Mouse (Mus musculus) forebrain, embryonic 15.5 days (tissue): Measurements from ENCODE around the gene Chst3. TPM values are rescaled to one million over a fixed set of nuclear protein-coding genes. Genes with fewer than 3 reads are reported as not detected.
"Not testable (repeated sequence)": the region's sequence is repeated elsewhere in the genome, so short reads cannot be mapped to it uniquely, and the experiment has no call there.

Experiments
- ATAC-seq: fragments of 200-750 bp; cut with Nextera tagmentation; replicated peaks from 2 replicates; pipeline ENCODE4 v1.8.0; 2017; ENCODE audit warnings: mild to moderate bottlenecking, moderate TSS enrichment, moderate library complexity
- H3K27ac ChIP-seq: fragments of 300-500 bp; sonication (generic); replicated peaks from 2 replicates; pipeline ENCODE4 v1.5.1; 2015; ENCODE audit warnings: mild to moderate bottlenecking, inconsistent platforms
- H3K27me3 ChIP-seq: fragments of 300-500 bp; sonication (generic); 2 replicates; pipeline ENCODE4 v1.6.1; 2015; ENCODE audit warnings: inconsistent platforms
- H3K36me3 ChIP-seq: fragments of 300-500 bp; sonication (generic); 2 replicates; pipeline ENCODE4 v1.6.1; 2015; ENCODE audit warnings: mild to moderate bottlenecking, inconsistent platforms
- H3K4me1 ChIP-seq: fragments of 300-500 bp; sonication (generic); 2 replicates; pipeline ENCODE4 v1.6.1; 2015; ENCODE audit warnings: inconsistent platforms
- H3K4me2 ChIP-seq: fragments of 300-500 bp; sonication (generic); replicated peaks from 2 replicates; pipeline ENCODE4 v1.6.1; 2015; ENCODE audit warnings: mild to moderate bottlenecking, inconsistent platforms
- H3K4me3 ChIP-seq: fragments of 300-500 bp; sonication (generic); 2 replicates; pipeline ENCODE4 v1.5.1; 2015; ENCODE audit warnings: mild to moderate bottlenecking, inconsistent platforms
- H3K9ac ChIP-seq: fragments of 300-500 bp; sonication (generic); replicated peaks from 2 replicates; pipeline ENCODE4 v1.6.1; 2015; ENCODE audit warnings: mild to moderate bottlenecking, inconsistent platforms
- H3K9me3 ChIP-seq: fragments of 300-500 bp; sonication (generic); 2 replicates; pipeline ENCODE4 v1.6.1; 2016; ENCODE audit warnings: inconsistent platforms
- WGBS: fragments of 180-500 bp; shearing (Covaris S2); methylation state at CpG from one replicate; pipeline ENCODE4 v1.1.7; 2015; ENCODE audit warnings: mixed read lengths; 5-methylcytosine and 5-hydroxymethylcytosine counted together
- polyA plus RNA-seq: library from polyadenylated mRNA; unstranded; fragments of >200 nt; fragmentation: Nextera tagmentation; extraction: Ambion mirVana; gene quantifications from 2 replicates; pipeline ENCODE4 v1.2.1, GENCODE M21; 2015

Chst3 gene
- polyA plus RNA-seq, 1 experiment from 2014 or later, result 1.2 TPM

DNA sequence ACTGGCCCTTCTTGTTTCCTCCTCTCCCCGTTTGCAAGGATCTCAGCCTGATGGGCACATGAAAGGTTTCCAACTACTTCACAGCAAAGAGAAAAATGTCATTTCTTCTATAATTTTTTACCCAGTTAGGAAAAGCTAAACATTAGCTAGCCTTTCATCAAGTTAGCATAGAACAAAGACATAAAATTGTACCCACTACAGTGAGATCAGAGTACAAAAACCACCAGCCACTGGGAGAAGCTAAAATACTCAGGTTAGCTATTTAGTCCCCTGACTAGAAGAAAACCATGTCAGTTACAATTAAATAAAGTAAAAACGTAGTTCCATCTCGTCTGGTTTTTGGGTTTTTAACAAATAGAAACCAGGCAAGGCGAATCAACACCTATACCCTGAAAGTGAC lies 8.6 kb upstream of the Chst3 start:
- Histone ChIP-seq H3K36me3 (no peaks in the 10 kb centered on the region), H3K9me3 (no peaks in the 10 kb centered on the region), H3K4me1 (no peaks in the 10 kb centered on the region), H3K4me3 (no peak overlapping the region), H3K27ac (no peak overlapping the region), H3K4me2 (no peak overlapping the region), H3K9ac (no peak overlapping the region), H3K27me3 (no peaks in the 10 kb centered on the region)
- 73% methylated on average over 4 of the region's 4 CpGs for WGBS
- ATAC-seq, result no peak

DNA sequence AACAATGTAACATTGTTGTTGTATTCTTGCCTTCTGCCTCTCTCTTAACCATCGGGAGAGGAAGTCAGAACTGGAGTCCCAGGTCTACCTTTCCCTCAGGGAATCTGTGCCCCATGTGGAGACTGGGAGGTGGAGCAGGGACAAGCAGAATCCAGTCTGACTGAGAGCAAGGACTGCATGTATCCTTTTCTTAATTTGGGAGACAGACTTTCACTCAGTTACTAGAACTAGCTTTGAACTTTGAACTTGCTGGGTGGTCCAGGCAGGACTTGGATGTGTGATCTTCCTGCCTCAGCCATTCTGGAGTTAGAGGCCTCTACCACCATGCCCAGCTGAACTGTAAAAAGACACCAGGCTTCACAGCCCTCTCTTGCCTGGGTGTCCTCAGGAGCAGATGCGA lies 5.5 kb upstream of the Chst3 start:
- Histone ChIP-seq H3K4me2 (no peak overlapping the region), H3K9me3 (no peaks in the 10 kb centered on the region), H3K36me3 (no peaks in the 10 kb centered on the region), H3K4me1 (peaks cover 1% of the 10 kb centered on the region), H3K9ac (no peak overlapping the region), H3K27ac (no peak overlapping the region), H3K4me3 (no peak overlapping the region), H3K27me3 (no peaks in the 10 kb centered on the region)
- no peak for ATAC-seq
- 81% methylated on average over 2 of the region's 2 CpGs for WGBS

DNA sequence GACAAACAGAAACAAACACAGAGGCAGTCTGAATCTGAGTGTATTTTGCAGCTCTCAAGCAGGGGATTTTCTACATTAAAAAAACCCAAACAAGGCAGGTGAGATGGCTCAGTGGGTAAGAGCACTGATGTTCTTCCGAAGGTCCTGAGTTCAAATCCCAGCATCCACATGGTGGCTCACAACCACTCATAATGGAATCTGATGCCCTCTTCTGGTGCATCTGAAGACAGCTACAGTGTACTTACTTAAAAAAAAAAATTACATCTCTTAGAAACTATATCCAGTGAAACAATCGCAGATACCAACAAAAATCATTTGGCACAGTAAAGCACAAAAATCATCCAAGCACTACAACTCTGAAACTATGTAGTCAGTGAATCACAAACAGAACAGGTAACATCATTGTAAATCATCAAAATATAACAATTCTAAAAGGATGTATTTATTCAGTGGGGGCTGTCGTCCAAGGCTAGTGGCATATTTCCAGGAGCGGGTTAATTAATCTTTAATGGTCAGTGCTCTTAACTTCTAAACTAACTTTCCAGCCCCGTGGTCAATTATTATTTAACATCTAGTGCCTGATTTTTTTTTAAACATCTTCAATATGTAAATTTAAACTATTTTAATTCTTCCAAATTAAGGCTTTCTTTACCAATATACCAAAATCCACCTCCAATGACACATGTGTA lies 2.7 kb upstream of the Chst3 start:
- H3K27me3 ChIP-seq, H3K4me2 ChIP-seq, H3K27ac ChIP-seq, ATAC-seq, H3K9ac ChIP-seq, H3K9me3 ChIP-seq, H3K4me3 ChIP-seq, H3K36me3 ChIP-seq: not testable (repeated sequence)
- WGBS, result 93% methylated on average over 5 of the region's 5 CpGs
- peaks cover 18% of the 10 kb centered on the region for H3K4me1 ChIP-seq

DNA sequence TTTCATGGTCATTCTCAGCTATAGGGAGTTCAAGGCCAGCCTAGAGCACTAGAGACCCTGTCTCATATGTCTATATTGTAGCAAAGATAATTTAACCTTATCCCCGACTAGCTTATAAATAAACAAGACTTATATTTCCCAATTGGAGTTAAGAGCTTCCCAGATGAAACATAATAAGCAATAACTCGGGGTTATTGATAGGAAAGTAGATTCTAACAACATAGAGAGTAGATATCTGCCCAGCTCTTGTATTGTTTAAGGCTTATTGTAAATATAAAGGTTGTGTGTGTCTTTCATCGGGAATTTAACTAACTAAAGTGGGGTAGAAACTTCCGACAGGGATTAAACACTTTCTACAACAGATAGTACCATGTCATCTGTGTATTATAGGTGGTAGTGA lies 1.5 kb upstream of the Chst3 start:
- H3K4me1 ChIP-seq, result peaks cover 22% of the 10 kb centered on the region
- no peak for ATAC-seq
- WGBS, result 90% methylated on average over 4 of the region's 4 CpGs

DNA sequence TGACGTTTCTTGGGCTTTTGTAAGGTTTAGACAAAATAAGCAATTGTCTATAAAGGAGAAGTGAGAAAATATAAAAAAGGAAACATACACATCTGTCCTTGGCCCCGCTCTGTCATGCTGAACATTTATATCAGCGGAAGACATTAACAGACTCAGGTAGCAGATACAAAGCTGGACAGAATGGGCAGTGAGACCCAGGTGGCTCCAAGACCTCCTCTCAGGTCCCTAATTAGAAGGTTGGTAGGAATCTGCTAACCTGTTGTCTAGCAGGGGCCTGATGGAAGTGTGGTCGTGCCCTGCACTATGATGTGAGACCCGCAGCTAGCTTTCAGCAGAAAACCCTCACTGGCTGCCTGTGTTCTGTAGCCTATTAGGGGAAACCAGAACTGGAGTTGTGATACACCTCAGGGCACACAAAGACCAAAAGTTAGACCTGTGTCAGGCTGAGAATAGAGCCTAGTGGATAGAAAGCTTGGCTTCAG lies 1.0 kb upstream of the Chst3 start:
- Histone ChIP-seq H3K4me2 (peak overlapping the region; percentile 88; the same call in 1 of the 2 replicates), H3K9me3 (no peaks in the 10 kb centered on the region), H3K36me3 (no peaks in the 10 kb centered on the region), H3K4me1 (peaks cover 27% of the 10 kb centered on the region), H3K4me3 (no peak overlapping the region), H3K27ac (no peak overlapping the region), H3K9ac (no peak overlapping the region), H3K27me3 (no peaks in the 10 kb centered on the region)
- no peak for ATAC-seq
- 68% methylated on average over 5 of the region's 5 CpGs for WGBS

More for the DNA sequence above, 1.5 kb upstream of the Chst3 start:
- Histone ChIP-seq H3K36me3 (no peaks in the 10 kb centered on the region), H3K27me3 (no peaks in the 10 kb centered on the region), H3K4me2 (no peak overlapping the region), H3K9ac (no peak overlapping the region), H3K27ac (no peak overlapping the region), H3K4me3 (no peak overlapping the region), H3K9me3 (no peaks in the 10 kb centered on the region)

DNA sequence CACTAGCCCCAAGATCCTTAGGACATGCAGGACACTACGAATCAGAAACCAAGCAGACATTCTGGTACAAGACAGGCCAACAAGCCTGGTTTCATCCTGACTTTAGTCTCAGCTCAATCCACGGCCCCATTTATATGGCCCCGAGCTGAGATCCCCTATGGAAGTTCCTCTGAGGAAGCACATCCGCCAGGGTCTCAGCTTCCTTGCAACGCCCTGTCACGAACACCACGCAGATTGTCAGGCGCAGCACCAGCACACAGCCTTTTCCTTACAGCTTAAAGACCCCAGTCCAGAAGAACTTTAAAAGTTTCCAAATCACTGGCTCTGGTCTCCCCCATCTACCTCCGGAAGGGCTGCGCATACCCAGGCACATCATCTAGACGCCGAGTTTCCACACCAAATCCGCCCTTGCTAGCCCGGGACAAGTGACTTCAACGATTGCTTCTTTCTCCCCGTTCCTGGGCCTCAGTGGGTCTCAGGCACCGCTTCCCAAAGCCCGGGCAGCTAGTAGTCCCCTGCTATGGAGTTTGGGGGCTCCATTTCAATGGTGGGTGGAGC lies 948 bp downstream of the Chst3 start:
- 4% methylated on average over 18 of the region's 18 CpGs for WGBS

DNA sequence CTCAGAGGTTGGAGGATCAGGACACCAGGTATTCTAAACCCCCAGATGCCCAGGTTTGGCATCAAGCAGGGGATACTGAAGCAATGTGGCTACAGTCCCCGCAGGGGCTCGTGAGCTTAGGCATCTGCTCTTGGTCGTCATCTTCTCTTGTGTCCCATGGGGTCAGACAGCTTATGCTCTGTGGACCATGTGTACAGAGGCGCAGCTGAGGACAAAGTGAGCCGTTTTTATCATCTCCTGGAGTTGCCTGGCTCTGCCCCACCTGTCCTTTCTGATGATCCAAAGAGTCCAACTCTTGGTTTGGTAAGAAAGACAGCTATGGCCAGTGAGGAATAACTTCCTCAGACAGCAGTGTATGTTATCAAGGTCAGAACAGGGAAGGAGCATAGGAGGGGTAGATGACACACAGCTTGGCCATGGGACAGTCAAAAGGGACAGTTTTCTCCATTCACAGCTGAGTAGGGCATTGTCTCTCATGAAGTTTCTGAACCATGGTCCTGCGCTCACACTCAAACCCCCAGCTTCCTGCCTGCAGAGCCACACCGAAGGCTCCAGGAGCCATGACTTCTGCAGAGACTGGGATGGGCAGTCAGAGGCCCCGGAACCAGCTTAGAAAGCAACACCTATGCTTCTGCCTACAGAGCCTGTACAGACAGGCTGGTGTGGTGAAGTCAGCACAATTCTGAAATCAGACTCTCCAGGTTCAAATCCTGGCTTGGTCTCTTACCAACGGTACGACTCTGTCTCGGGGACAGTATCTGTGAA lies 2.5 kb downstream of the Chst3 start:
- Histone ChIP-seq H3K4me3 (no peak overlapping the region), H3K36me3 (no peaks in the 10 kb centered on the region), H3K4me2 (no peak overlapping the region), H3K27me3 (no peaks in the 10 kb centered on the region), H3K27ac (no peak overlapping the region), H3K9me3 (no peaks in the 10 kb centered on the region), H3K9ac (no peak overlapping the region), H3K4me1 (peaks cover 51% of the 10 kb centered on the region)
- 88% methylated on average over 11 of the region's 11 CpGs for WGBS
- ATAC-seq, result no peak

More for the DNA sequence above, 948 bp downstream of the Chst3 start:
- no peaks in the 10 kb centered on the region for H3K27me3 ChIP-seq
- no peaks in the 10 kb centered on the region for H3K36me3 ChIP-seq
- H3K9ac ChIP-seq, result peak overlapping the region; percentile 62
- H3K4me2 ChIP-seq, result peak overlapping the region; percentile 88
- H3K4me3 ChIP-seq, result peak overlapping the region; percentile 52
- no peak overlapping the region for H3K27ac ChIP-seq
- no peak for ATAC-seq
- peaks cover 35% of the 10 kb centered on the region for H3K4me1 ChIP-seq
- no peaks in the 10 kb centered on the region for H3K9me3 ChIP-seq

DNA sequence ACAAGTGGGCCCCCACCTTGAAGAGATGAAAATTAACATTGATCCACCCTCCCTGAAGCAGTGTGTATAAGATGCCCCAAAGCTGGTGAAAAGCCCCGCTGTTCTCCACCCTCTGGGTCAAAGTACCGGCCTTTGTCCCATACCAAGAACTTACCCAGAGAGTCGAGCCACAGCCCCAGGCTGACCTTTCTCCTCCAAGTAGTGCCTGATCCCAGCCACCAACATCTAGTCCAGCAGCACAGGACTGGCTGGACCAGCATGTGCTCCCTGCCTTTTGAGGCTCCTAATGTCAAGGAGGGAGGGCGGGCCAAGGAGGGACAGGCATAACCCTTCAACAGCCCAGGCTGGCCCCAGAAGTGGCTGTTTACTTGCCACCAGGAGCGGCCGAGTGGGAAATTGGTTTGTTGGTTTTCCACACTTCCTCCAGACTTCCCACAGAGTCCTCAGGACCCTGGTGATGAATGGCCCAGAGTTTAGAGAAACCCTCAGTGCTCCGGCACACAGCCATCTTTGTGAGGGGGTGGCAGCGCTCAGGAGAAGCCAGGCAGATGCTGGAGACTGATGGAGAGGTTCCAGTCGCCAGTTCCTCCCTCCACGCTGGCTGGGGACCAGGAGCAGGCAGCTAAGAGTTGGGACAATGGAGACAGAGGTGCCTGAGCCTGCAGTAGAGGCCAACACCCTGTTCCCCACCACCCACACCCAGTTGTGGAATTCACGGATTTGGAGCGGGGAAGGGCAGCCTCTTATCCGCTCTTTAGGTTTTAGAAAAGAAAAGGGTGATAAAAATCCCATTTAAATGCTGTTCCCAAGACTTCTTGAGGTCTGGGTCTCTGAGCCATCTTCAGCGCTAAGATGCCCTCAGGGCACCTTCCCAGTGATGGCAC lies 3.7 kb downstream of the Chst3 start:
- H3K27ac ChIP-seq, result no peak overlapping the region
- H3K4me2 ChIP-seq, result no peak overlapping the region
- no peak for ATAC-seq
- H3K9me3 ChIP-seq, result no peaks in the 10 kb centered on the region
- WGBS, result 58% methylated on average over 14 of the region's 14 CpGs
- H3K9ac ChIP-seq, result 0 out of 2 replicates have a peak overlapping the region, but pooled peaks have one; percentile 6
- no peaks in the 10 kb centered on the region for H3K36me3 ChIP-seq
- H3K4me3 ChIP-seq, result no peak overlapping the region
- H3K4me1 ChIP-seq, result peaks cover 61% of the 10 kb centered on the region
- H3K27me3 ChIP-seq, result no peaks in the 10 kb centered on the region

DNA sequence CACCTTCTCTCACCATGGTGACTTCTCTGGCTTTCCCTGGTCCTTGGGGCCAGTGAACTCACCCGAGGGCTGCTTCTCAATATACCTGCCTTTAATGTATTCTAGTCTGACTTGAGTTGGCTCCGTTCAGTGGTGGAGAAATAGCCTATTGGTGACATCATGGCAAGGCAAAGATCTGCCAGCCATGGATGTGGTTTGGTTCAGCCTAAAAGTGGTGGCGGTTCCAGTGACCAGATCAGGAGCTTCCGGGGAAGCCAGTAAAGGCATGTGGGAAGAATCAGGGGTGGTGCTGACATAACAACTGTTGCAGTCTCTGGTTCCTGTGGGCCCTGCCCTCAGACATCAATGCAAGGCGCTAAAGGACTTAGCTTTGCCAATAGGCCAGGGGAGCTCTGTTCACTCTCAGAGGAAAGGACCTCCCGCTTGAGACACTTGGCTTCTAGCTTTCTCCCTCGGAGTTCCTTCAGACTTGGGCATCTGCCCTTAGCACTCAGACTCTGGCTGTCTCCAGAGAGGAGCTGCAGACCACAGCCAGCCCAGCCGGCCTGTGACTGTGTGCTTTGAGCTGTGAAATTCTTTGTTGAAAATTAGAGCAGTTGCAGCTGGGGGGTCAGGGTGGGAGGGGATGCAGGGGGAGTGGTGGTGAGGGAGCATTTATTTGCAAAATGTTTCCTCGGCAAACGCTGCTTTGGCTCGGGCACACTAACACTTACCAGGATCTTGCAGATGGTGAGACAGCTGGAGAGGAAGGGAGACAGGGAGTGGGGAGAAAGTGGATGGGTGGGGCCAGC lies 6.3 kb downstream of the Chst3 start:
- no peak overlapping the region for H3K4me2 ChIP-seq
- no peaks in the 10 kb centered on the region for H3K36me3 ChIP-seq
- 32% methylated on average over 11 of the region's 11 CpGs for WGBS
- H3K4me1 ChIP-seq, result peaks cover 57% of the 10 kb centered on the region
- no peaks in the 10 kb centered on the region for H3K27me3 ChIP-seq
- no peak overlapping the region for H3K4me3 ChIP-seq
- no peak overlapping the region for H3K9ac ChIP-seq
- H3K27ac ChIP-seq, result peak overlapping the region; percentile 33; the same call in 1 of the 2 replicates
- ATAC-seq, result peak; percentile 56
- H3K9me3 ChIP-seq, result no peaks in the 10 kb centered on the region

DNA sequence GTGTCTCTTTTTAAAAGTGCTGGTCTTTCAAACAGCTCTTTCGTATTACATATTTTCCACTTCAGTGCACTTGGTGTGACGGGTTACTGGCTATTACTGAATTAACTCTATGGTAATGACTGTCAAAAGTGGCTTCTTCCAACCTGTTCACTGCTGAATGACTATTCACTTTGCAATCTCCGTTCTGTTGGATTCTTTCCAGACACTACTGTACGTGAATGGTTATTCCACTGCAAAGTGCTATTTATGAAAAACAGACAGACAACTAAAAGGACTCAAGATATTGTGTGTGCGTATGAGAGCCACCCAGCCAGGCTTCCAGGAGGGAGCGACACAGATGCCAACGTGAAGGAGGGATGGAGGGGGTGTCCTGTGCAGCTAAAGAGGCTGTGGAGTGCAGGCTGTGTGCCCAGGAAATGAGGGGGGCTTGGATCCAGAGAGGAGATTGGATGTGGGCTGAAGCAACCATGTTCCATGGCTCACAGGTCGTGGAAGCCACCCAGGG lies 7.5 kb downstream of the Chst3 start:
- 22% methylated on average over 8 of the region's 8 CpGs for WGBS
- H3K36me3 ChIP-seq, result no peaks in the 10 kb centered on the region
- H3K4me3 ChIP-seq, result no peak overlapping the region
- peak overlapping the region; percentile 6; the same call in 1 of the 2 replicates for H3K27ac ChIP-seq
- H3K9ac ChIP-seq, result no peak overlapping the region
- no peaks in the 10 kb centered on the region for H3K27me3 ChIP-seq
- no peaks in the 10 kb centered on the region for H3K9me3 ChIP-seq
- H3K4me1 ChIP-seq, result peaks cover 54% of the 10 kb centered on the region
- no peak overlapping the region for H3K4me2 ChIP-seq
- no peak for ATAC-seq

DNA sequence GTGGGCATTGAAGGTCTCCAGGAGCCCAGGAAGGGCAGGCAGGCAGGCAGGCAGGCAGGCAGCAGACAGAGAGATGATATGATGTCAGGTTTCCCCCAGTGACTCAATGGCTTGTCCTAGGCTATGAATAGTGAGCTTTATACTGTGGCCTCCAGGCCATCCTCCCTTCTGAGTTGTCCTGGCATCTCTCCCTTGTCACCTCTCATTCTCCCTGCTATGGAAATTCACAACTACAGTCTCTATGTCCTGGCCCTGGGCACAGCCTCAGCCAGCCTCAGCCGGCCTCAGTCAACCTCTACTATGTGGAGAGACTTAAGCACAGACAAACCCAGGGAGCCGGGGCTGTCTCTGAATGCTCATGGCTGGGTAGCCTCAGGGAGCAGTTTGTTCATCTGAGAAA lies 8.6 kb downstream of the Chst3 start:
- WGBS, result 63% methylated on average over 2 of the region's 2 CpGs

More for the DNA sequence above, 8.6 kb downstream of the Chst3 start:
- Histone ChIP-seq H3K36me3 (no peaks in the 10 kb centered on the region), H3K9ac (no peak overlapping the region), H3K27ac (no peak overlapping the region), H3K4me2 (no peak overlapping the region), H3K4me1 (peaks cover 49% of the 10 kb centered on the region), H3K9me3 (no peaks in the 10 kb centered on the region), H3K27me3 (no peaks in the 10 kb centered on the region), H3K4me3 (no peak overlapping the region)
- no peak for ATAC-seq
